Mouse (Mus musculus): Measurements from ENCODE around the gene Ppp1r10. TPM values are rescaled to one million over a fixed set of nuclear protein-coding genes. Genes with fewer than 3 reads are reported as not detected.
"Not testable (repeated sequence)": the region's sequence is repeated elsewhere in the genome, so short reads cannot be mapped to it uniquely, and the experiment has no call there.

Ppp1r10 gene
- polyA plus RNA-seq, 1 experiment from 2014 or later, result 38.9 TPM

GRCm38 (mm10) chr17:35939108-35939507, 22.9 kb downstream of the Ppp1r10 start:
- Histone ChIP-seq H3K27ac (ENCODE audit: low read length) (no peak overlapping the region), H3K4me1 (ENCODE audit: control insufficient read depth, insufficient read depth, low read length) (no peaks in the 10 kb centered on the region), H3K4me3 (ENCODE audit: low read depth, low read length) (no peak overlapping the region), H3K27me3 (ENCODE audit: control insufficient read depth, insufficient read depth, low read depth, low read length) (no peaks in the 10 kb centered on the region), H3K36me3 (ENCODE audit: control insufficient read depth, insufficient read depth, low read length) (no peaks in the 10 kb centered on the region), H3K9me3 (replicated peaks; ENCODE audit: control insufficient read depth, low read length, poor library complexity, severe bottlenecking) (no peaks in the 10 kb centered on the region), H3K9ac (ENCODE audit: low read depth, low read length) (no peak overlapping the region), H3K4me2 (ENCODE audit: low read length) (no peak overlapping the region)
- ATAC-seq, result no peak
- 58% methylated on average over 2 of the region's 2 CpGs for WGBS

- no peak overlapping the region for H3K9ac ChIP-seq (ENCODE audit: low read depth, low read length)
- ATAC-seq, result no peak
- no peaks in the 10 kb centered on the region for H3K36me3 ChIP-seq (ENCODE audit: control insufficient read depth, insufficient read depth, low read length)
- no peaks in the 10 kb centered on the region for H3K27me3 ChIP-seq (ENCODE audit: control insufficient read depth, insufficient read depth, low read depth, low read length)
- no peak overlapping the region for H3K4me2 ChIP-seq (ENCODE audit: low read length)
- no peak overlapping the region for H3K27ac ChIP-seq (ENCODE audit: low read length)
- 53% methylated on average over 1 of the region's 1 CpGs for WGBS
- no peaks in the 10 kb centered on the region for H3K4me1 ChIP-seq (ENCODE audit: control insufficient read depth, insufficient read depth, low read length)
- H3K4me3 ChIP-seq (ENCODE audit: low read depth, low read length), result no peak overlapping the region
- H3K9me3 ChIP-seq (replicated peaks; ENCODE audit: control insufficient read depth, low read length, poor library complexity, severe bottlenecking), result no peaks in the 10 kb centered on the region
Observed at GRCm38 (mm10) chr17:35939941-35940340, 23.7 kb downstream of the Ppp1r10 start.

DNA sequence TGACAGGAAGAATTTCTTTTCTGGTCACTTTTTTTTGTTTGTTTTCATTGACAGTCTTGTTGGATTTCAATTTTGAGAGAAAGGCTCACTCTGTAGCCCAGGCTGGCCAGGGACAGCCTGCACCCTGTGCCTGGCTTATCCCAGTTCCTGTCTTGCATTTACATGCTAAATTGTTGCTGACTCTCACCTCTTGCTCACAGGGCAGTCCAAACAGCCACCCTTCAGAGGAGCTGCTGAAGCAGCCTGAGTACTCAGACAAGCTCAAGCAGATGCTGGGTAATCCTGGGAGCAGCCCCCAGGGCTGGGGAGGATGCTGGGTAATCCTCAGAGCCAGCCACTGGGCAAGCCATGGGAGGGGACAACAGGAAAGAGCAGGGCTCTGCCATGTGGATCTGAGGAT, 34.7 kb downstream of the Ppp1r10 start:
- H3K4me3 ChIP-seq (ENCODE audit: low read depth, low read length); H3K27ac ChIP-seq (ENCODE audit: low read length); H3K4me1 ChIP-seq (ENCODE audit: control insufficient read depth, insufficient read depth, low read length); H3K27me3 ChIP-seq (ENCODE audit: control insufficient read depth, insufficient read depth, low read depth, low read length); H3K9me3 ChIP-seq (replicated peaks; ENCODE audit: control insufficient read depth, low read length, poor library complexity, severe bottlenecking); H3K4me2 ChIP-seq (ENCODE audit: low read length); H3K9ac ChIP-seq (ENCODE audit: low read depth, low read length); ATAC-seq; H3K36me3 ChIP-seq (ENCODE audit: control insufficient read depth, insufficient read depth, low read length): not testable (repeated sequence)

- not testable (repeated sequence) for H3K27me3 ChIP-seq (ENCODE audit: control insufficient read depth, insufficient read depth, low read depth, low read length); H3K4me2 ChIP-seq (ENCODE audit: low read length); H3K9me3 ChIP-seq (replicated peaks; ENCODE audit: control insufficient read depth, low read length, poor library complexity, severe bottlenecking); H3K4me1 ChIP-seq (ENCODE audit: control insufficient read depth, insufficient read depth, low read length); H3K4me3 ChIP-seq (ENCODE audit: low read depth, low read length); H3K9ac ChIP-seq (ENCODE audit: low read depth, low read length); H3K27ac ChIP-seq (ENCODE audit: low read length); H3K36me3 ChIP-seq (ENCODE audit: control insufficient read depth, insufficient read depth, low read length)
- peak; percentile 38; the same call in 1 of the 2 replicates for ATAC-seq
- 100% methylated on average over 1 of the region's 3 CpGs for WGBS
Observed at GRCm38 (mm10) chr17:35952559-35952958, 36.3 kb downstream of the Ppp1r10 start.

- no peak overlapping the region for H3K9ac ChIP-seq (ENCODE audit: low read depth, low read length)
- H3K4me3 ChIP-seq (ENCODE audit: low read depth, low read length), result no peak overlapping the region
- H3K27me3 ChIP-seq (ENCODE audit: control insufficient read depth, insufficient read depth, low read depth, low read length), result no peaks in the 10 kb centered on the region
- no peak for ATAC-seq
- H3K36me3 ChIP-seq (ENCODE audit: control insufficient read depth, insufficient read depth, low read length), result peaks cover 26% of the 10 kb centered on the region
- no peak overlapping the region for H3K27ac ChIP-seq (ENCODE audit: low read length)
- no peak overlapping the region for H3K4me2 ChIP-seq (ENCODE audit: low read length)
- H3K9me3 ChIP-seq (replicated peaks; ENCODE audit: control insufficient read depth, low read length, poor library complexity, severe bottlenecking), result no peaks in the 10 kb centered on the region
- 80% methylated on average over 8 of the region's 8 CpGs for WGBS
- no peaks in the 10 kb centered on the region for H3K4me1 ChIP-seq (ENCODE audit: control insufficient read depth, insufficient read depth, low read length)
Observed at GRCm38 (mm10) chr17:35954665-35955064, 38.4 kb downstream of the Ppp1r10 start.

DNA sequence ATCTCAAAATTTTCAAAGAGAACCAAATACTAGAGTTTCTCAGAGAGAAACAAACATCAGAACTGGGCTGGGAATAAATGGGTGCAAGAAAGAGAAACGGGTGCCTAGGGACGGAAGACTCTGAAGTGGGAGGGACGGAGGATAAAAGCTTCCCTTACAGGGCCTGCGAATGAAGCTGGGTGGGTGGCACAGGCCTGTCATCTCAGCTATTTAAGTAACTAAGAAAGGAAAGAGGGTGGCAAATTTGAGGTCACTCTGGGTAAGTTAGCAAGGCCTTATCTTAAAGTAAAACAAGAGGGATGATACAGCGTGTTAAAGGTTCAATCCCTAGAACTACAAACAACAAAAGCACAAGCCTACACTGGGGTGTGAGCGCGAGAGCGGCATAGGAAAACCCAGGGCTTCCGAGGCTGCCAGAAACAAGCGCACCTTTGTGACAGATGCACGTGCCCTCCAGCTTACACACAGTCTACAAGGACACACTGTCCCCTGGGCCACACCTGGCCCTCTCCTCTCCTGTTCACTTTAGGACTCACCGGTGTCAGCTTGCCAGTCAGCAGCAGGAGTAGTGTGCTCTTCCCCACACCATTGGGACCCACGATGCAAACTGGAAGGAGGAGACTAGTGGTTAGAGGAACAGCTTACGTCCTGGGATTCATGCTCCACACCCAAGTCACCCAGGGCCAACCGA, 42.4 kb downstream of the Ppp1r10 start:
- H3K4me1 ChIP-seq (ENCODE audit: control insufficient read depth, insufficient read depth, low read length), result no peaks in the 10 kb centered on the region
- no peak overlapping the region for H3K4me2 ChIP-seq (ENCODE audit: low read length)
- WGBS, result 98% methylated on average over 15 of the region's 15 CpGs
- no peak overlapping the region for H3K4me3 ChIP-seq (ENCODE audit: low read depth, low read length)
- H3K9ac ChIP-seq (ENCODE audit: low read depth, low read length), result no peak overlapping the region
- no peaks in the 10 kb centered on the region for H3K27me3 ChIP-seq (ENCODE audit: control insufficient read depth, insufficient read depth, low read depth, low read length)
- H3K36me3 ChIP-seq (ENCODE audit: control insufficient read depth, insufficient read depth, low read length), result peaks cover 59% of the 10 kb centered on the region
- no peak for ATAC-seq
- H3K9me3 ChIP-seq (replicated peaks; ENCODE audit: control insufficient read depth, low read length, poor library complexity, severe bottlenecking), result no peaks in the 10 kb centered on the region
- no peak overlapping the region for H3K27ac ChIP-seq (ENCODE audit: low read length)

DNA sequence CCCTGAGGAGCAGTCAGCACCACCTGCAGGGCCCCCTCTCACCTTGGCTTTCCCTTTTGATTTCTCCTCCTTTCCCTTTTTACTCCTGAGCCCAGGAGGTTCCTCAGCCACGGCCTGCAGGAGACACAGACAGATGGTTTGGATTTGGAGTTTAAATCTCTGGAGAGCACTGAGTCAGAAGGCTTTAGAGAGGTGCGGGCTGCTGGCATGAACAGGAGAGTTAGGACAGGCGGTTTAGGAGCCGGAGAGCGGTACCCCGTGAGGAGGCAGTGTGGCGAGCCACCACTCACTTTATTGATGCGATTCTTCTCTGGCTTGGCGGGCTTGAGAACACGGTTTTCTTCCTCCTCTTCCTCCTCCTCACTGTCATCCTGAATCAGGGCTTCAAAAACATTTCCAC, 47.0 kb downstream of the Ppp1r10 start:
- Histone ChIP-seq H3K4me2 (ENCODE audit: low read length) (no peak overlapping the region), H3K27ac (ENCODE audit: low read length) (no peak overlapping the region), H3K4me1 (ENCODE audit: control insufficient read depth, insufficient read depth, low read length) (peaks cover 7% of the 10 kb centered on the region), H3K9ac (ENCODE audit: low read depth, low read length) (no peak overlapping the region), H3K36me3 (ENCODE audit: control insufficient read depth, insufficient read depth, low read length) (peaks cover 48% of the 10 kb centered on the region), H3K9me3 (replicated peaks; ENCODE audit: control insufficient read depth, low read length, poor library complexity, severe bottlenecking) (no peaks in the 10 kb centered on the region), H3K27me3 (ENCODE audit: control insufficient read depth, insufficient read depth, low read depth, low read length) (no peaks in the 10 kb centered on the region), H3K4me3 (ENCODE audit: low read depth, low read length) (no peak overlapping the region)
- no peak for ATAC-seq
- WGBS, result 90% methylated on average over 10 of the region's 10 CpGs

- Histone ChIP-seq H3K36me3 (ENCODE audit: control insufficient read depth, insufficient read depth, low read length) (peaks cover 17% of the 10 kb centered on the region), H3K9ac (ENCODE audit: low read depth, low read length) (no peak overlapping the region), H3K27ac (ENCODE audit: low read length) (no peak overlapping the region), H3K4me1 (ENCODE audit: control insufficient read depth, insufficient read depth, low read length) (peaks cover 19% of the 10 kb centered on the region), H3K4me2 (ENCODE audit: low read length) (no peak overlapping the region), H3K9me3 (replicated peaks; ENCODE audit: control insufficient read depth, low read length, poor library complexity, severe bottlenecking) (no peaks in the 10 kb centered on the region), H3K4me3 (ENCODE audit: low read depth, low read length) (no peak overlapping the region), H3K27me3 (ENCODE audit: control insufficient read depth, insufficient read depth, low read depth, low read length) (no peaks in the 10 kb centered on the region)
- no peak for ATAC-seq
- WGBS, result 94% methylated on average over 2 of the region's 2 CpGs
Observed at GRCm38 (mm10) chr17:35967621-35968020, 51.4 kb downstream of the Ppp1r10 start.

GRCm38 (mm10) chr17:35969418-35970389, 53.5 kb downstream of the Ppp1r10 start, which contains the start of gene Abcf1:
TSS of gene Abcf1 (minus strand) at chr17:35969761.
- peak within 1 kb of the TSS; percentile 79 for H3K9ac ChIP-seq (ENCODE audit: low read depth, low read length)
- H3K4me1 ChIP-seq (ENCODE audit: control insufficient read depth, insufficient read depth, low read length), result peaks cover 19% of the 10 kb centered on the region
- H3K27me3 ChIP-seq (ENCODE audit: control insufficient read depth, insufficient read depth, low read depth, low read length), result no peaks in the 10 kb centered on the region
- H3K4me3 ChIP-seq (ENCODE audit: low read depth, low read length), result peak within 1 kb of the TSS; percentile 79
- H3K27ac ChIP-seq (ENCODE audit: low read length), result peak within 1 kb of the TSS; percentile 79
- peaks cover 17% of the 10 kb centered on the region for H3K36me3 ChIP-seq (ENCODE audit: control insufficient read depth, insufficient read depth, low read length)
- WGBS, result under 1% methylated on average over 63 of the region's 68 CpGs
- peak within 1 kb of the TSS; percentile 82 for H3K4me2 ChIP-seq (ENCODE audit: low read length)
- no peaks in the 10 kb centered on the region for H3K9me3 ChIP-seq (replicated peaks; ENCODE audit: control insufficient read depth, low read length, poor library complexity, severe bottlenecking)
- ATAC-seq, result peak; percentile 96

All from midbrain, embryonic 16.5 days (tissue).